Mouse (Mus musculus) large intestine, adult 2 months (tissue): ENCODE data around the gene Mip. TPM values are rescaled to one million over a fixed set of nuclear protein-coding genes. Genes with fewer than 3 reads are reported as not detected.
"Not testable (repeated sequence)": the region's sequence is repeated elsewhere in the genome, so short reads cannot be mapped to it uniquely, and the experiment has no call there.

ENCODE experiments used
- DNase-seq: peaks from one replicate; pipeline ENCODE4 v3.0.0-alpha.2; 2012; ENCODE audit warnings: low read depth, low spot score
- WGBS: fragments of 180-500 bp; shearing (Covaris S2); methylation state at CpG from one replicate; pipeline ENCODE4 v1.1.7; 2018; 5-methylcytosine and 5-hydroxymethylcytosine counted together
- polyA plus RNA-seq: library from polyadenylated mRNA; depleted of rRNA; stranded (reverse); fragments of >200 nt; gene quantifications from 2 replicates; pipeline ENCODE4 v1.2.3, GENCODE M21; 2012; rRNA removed

The Mip gene
- polyA plus RNA-seq, result not detected in 2 replicates

GRCm38 (mm10) chr10:128225538-128225937 is at the start of gene Mip:
Gene Mip (plus strand): TSS chr10:128225838.
- no peak for DNase-seq
- 57% methylated on average over 4 of the region's 4 CpGs for WGBS

- DNase-seq, result peak; percentile 81
- 2% methylated on average over 17 of the region's 17 CpGs for WGBS
Measured at GRCm38 (mm10) chr10:128175996-128176755, 49.5 kb upstream of the Mip start.

- no peak for DNase-seq
- 85% methylated on average over 4 of the region's 4 CpGs for WGBS
Measured at GRCm38 (mm10) chr10:128177316-128177715, 48.3 kb upstream of the Mip start.

GRCm38 (mm10) chr10:128179989-128180388 is 45.6 kb upstream of the Mip start, which contains the start of gene Rbms2:
Gene Rbms2 (minus strand): TSS chr10:128180297.
- 8% methylated on average over 6 of the region's 6 CpGs for WGBS

GRCm38 (mm10) chr10:128184296-128184695 is 41.3 kb upstream of the Mip start:
- no peak for DNase-seq
- WGBS, result 70% methylated on average over 2 of the region's 2 CpGs

More at GRCm38 (mm10) chr10:128179989-128180388, 45.6 kb upstream of the Mip start, which contains the start of gene Rbms2:
- no peak for DNase-seq

GRCm38 (mm10) chr10:128185277-128185940 is 40.2 kb upstream of the Mip start:
- WGBS, result 54% methylated on average over 6 of the region's 6 CpGs
- no peak for DNase-seq

GRCm38 (mm10) chr10:128185959-128186358 is 39.7 kb upstream of the Mip start:
- peak; percentile 81 for DNase-seq
- 36% methylated on average over 2 of the region's 2 CpGs for WGBS

- no peak for DNase-seq
- 71% methylated on average over 5 of the region's 5 CpGs for WGBS
Measured at GRCm38 (mm10) chr10:128187181-128187605, 38.4 kb upstream of the Mip start.

- DNase-seq, result no peak
- WGBS, result 50% methylated on average over 2 of the region's 2 CpGs
Measured at GRCm38 (mm10) chr10:128188242-128188877, 37.3 kb upstream of the Mip start.

- WGBS, result 22% methylated on average over 2 of the region's 2 CpGs
- DNase-seq, result no peak
Measured at GRCm38 (mm10) chr10:128191472-128191871, 34.2 kb upstream of the Mip start.

GRCm38 (mm10) chr10:128192030-128192766 is 33.4 kb upstream of the Mip start:
- WGBS, result 86% methylated on average over 3 of the region's 3 CpGs

GRCm38 (mm10) chr10:128193113-128193512 is 32.5 kb upstream of the Mip start:
- WGBS, result 95% methylated on average over 6 of the region's 6 CpGs
- no peak for DNase-seq

More at GRCm38 (mm10) chr10:128192030-128192766, 33.4 kb upstream of the Mip start:
- DNase-seq, result not testable (repeated sequence)

- DNase-seq, result peak; percentile 78
- under 1% methylated on average over 46 of the region's 46 CpGs for WGBS
Measured at GRCm38 (mm10) chr10:128194024-128194550, 31.6 kb upstream of the Mip start, which contains the start of gene Gls2. Gene Gls2 (plus strand): TSS chr10:128194457.

GRCm38 (mm10) chr10:128194551-128195461 is 30.8 kb upstream of the Mip start:
- no peak for DNase-seq
- WGBS, result 2% methylated on average over 75 of the region's 79 CpGs

- DNase-seq, result no peak
- 91% methylated on average over 6 of the region's 6 CpGs for WGBS
Measured at GRCm38 (mm10) chr10:128201856-128202255, 23.8 kb upstream of the Mip start.

- no peak for DNase-seq
- 68% methylated on average over 15 of the region's 15 CpGs for WGBS
Measured at GRCm38 (mm10) chr10:128204941-128205340, 20.7 kb upstream of the Mip start.

- DNase-seq, result no peak
- 93% methylated on average over 10 of the region's 10 CpGs for WGBS
Measured at GRCm38 (mm10) chr10:128208326-128208725, 17.3 kb upstream of the Mip start.

GRCm38 (mm10) chr10:128209311-128210009 is 16.2 kb upstream of the Mip start:
- no peak for DNase-seq
- 94% methylated on average over 11 of the region's 11 CpGs for whole genome bisulfite sequencing
